Mouse (Mus musculus) megakaryocyte, embryonic 14.5 days (primary cell): ENCODE measurements around the gene Tsr3.

Experiments used
- FLI1 ChIP-seq: IDR thresholded peaks from 2 replicates; pipeline ENCODE4 v1.6.1; 2012; ENCODE audit warnings: low read length, inconsistent platforms, mixed read lengths
- GATA1 ChIP-seq: IDR thresholded peaks from 3 replicates; pipeline ENCODE4 v1.6.1; 2012; ENCODE audit warnings: mixed read lengths, low read length, inconsistent platforms, borderline replicate concordance

GRCm38 (mm10) chr17:25222951-25223601, 16.9 kb upstream of the Tsr3 start:
- TF ChIP-seq GATA1 (no peak), FLI1 (no peak)
